Mouse (Mus musculus): Measurements from ENCODE around the gene Cebpg. TPM values are rescaled to one million over a fixed set of nuclear protein-coding genes. Genes with fewer than 3 reads are reported as not detected.

Cebpg gene
- total RNA-seq (2021), result 10 to 100 TPM; 19.5 to 24.1 TPM

DNA sequence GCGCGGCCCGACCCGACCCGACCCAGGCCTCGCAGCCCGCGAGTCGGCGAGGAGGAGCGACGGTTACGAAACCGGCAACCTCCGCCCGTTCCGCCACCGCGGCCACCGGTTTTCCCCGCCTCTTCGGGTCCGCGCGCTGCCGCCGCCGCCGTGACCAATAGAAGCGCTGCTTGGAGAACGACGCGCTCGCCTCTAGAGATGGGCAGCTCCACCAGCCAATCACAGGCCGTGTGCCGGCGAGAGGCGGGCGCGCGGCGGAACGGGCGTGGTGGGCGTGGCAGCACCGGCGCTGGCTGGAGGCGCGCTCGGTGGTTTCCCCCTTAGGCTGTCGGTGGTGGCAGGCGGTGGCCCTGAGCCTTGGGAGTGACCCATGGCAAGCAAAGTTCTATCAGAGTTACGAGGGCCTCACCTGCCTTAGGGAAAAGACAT lies at the start of gene Cebpg:
Cebpg (minus strand) TSS at position 138 of the 429 bp plus-strand sequence.
- intact Hi-C loops (cut with DNase I), result loop anchor here (2.0 kb wide), 1 partner anchor 62 kb away; the partner anchor contains the start of gene Cebpa

DNA sequence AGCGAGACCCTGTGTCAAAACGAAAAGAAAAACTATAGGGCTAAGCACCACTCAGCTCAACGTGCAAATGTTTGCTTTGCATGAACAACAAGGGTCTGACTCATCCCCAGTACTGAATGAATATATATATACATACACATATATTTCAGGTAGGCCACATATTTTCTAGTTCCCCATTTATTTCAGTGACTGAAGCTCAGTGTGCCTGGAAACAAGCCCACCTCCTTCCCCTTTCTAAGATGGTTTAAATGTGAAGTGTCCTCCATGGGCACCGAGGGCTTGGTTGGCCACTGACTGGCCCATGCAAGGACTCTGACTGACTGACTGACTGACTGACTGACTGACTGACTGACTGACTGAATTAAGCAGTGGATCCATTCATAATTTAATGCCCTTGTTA lies 43.2 kb upstream of the Cebpg start:
- intact Hi-C loops (cut with DNase I), result no loop called here
- no peak for DNase-seq

More for the DNA sequence above, at the start of gene Cebpg:
- peak; percentile 98 to 99 for DNase-seq

- no peak for DNase-seq
- intact Hi-C loops (cut with DNase I), result no loop called here
These were observed 42.4 kb upstream of the Cebpg start for GRCm38 (mm10) chr7:35098777-35099176.

DNA sequence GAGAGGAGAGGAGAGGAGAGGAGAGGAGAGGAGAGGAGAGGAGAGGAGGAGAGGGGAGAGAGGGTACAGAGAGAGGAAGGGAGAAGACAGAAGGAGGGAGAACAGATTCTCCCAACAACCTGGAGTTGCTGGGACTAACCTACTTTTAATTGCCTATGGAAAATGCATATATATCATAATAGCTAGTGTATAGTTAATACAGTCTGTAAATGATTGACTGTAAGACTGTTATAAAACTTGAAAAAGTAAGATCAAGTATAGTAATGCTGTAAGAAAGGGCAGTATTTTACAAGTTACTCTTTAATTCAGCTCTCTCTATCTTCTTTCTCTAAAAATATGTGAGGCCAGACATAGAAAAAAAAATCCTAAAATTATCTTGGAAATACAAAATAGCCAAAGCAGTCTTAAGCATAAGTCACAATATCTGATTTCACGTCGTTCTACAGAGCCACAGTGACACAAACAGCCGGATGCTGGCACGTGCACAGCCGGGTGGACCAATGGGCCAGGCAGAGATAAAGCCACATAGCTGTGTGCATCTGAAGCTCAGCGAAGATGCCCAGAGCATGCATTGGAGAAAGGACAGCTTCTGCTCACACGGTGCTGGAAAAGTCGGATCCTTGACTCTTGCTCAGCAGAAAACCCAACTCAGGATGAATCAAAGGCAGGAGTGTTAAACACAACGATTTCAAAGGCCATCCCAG lies 38.8 kb upstream of the Cebpg start:
- DNase-seq, result no peak
- intact Hi-C loops (cut with DNase I), result no loop called here

GRCm38 (mm10) chr7:35090550-35090949 lies 34.2 kb upstream of the Cebpg start:
- DNase-seq, result no peak
- intact Hi-C loops (cut with DNase I), result no loop called here

GRCm38 (mm10) chr7:35086271-35086861 lies 30.0 kb upstream of the Cebpg start:
- peak; percentile 23 to 34 for DNase-seq
- intact Hi-C loops (cut with DNase I), result no loop called here

DNA sequence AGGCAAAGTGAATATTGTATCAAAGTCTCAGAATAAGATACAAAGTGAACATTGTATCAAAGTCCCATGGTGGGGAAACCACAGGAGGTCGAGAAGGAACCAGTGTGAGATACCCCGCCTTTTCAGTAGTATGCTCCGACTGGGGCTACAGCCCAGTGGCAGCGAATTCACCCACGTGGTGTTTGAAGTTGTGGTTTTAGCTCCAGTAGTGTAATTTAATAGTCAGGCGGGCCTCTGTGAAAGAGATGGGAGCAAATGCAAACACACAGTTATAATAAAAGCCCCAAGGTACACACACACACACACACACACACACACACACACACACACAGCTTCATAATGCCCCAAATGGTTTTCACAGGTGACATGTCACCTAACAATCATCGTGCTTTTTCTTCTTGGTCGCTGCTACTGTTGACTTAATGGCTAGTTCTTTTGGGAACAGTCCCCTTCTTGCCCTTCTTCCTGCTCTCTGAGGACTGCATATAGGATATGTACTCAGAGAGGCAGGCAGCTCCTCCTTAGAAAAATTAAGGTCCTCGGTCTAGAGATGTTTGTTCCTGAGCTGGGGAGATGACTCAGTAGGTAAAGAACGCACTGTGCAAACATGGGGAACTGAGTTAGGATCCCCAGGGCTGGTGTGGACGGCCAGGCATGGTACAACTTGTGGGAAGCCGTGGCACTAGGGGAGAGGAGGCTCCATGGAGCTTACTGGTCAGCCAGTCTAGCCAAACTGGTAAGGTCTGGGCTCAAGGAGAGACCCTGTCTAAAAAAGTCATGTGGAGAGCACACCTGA lies 28.4 kb upstream of the Cebpg start:
- intact Hi-C loops (cut with DNase I), result no loop called here

GRCm38 (mm10) chr7:35081406-35082104 lies 25.2 kb upstream of the Cebpg start:
- DNase-seq, result no peak
- intact Hi-C loops (cut with DNase I), result loop anchor here (2.0 kb wide), 3 partner anchors 17 to 37 kb away; partner anchors contain the start of gene Cebpa

More for the DNA sequence above, 28.4 kb upstream of the Cebpg start:
- no peak for DNase-seq

DNA sequence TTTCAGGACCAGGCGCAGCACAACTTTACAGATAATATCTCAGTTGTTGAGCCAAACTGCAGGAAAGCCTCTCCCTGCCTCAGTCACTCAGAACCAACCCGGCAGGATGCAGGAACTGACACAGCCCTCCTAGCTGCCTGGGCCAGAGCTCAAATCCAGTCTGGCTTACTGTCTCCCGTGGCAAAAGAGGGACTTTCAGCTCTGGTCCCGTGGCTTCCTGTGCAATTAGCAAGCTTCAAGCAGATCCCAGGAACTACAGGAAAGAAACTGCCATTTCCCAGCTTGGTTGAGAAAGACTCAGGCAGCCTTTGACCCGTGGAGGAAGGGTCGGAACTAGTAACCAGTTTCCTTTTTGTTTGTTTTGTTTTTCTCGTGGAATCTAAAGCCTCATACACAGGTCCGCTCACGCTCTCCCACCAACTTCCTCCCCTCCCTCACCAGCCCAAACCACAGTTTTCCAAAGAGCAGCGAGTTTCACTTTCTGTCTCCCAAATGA lies 24.5 kb upstream of the Cebpg start:
- intact Hi-C loops (cut with DNase I), result loop anchor here (2.0 kb wide), 3 partner anchors 16 to 38 kb away; partner anchors contain the start of gene Cebpa

GRCm38 (mm10) chr7:35076645-35077044 lies 20.3 kb upstream of the Cebpg start:
- intact Hi-C loops (cut with DNase I), result no loop called here
- peak; percentile 58 to 69 for DNase-seq

More for the DNA sequence above, 24.5 kb upstream of the Cebpg start:
- peak; percentile 55 to 70 for DNase-seq

GRCm38 (mm10) chr7:35066640-35067212 lies 10.4 kb upstream of the Cebpg start:
- intact Hi-C loops (cut with DNase I), result no loop called here
- DNase-seq, result no peak

DNA sequence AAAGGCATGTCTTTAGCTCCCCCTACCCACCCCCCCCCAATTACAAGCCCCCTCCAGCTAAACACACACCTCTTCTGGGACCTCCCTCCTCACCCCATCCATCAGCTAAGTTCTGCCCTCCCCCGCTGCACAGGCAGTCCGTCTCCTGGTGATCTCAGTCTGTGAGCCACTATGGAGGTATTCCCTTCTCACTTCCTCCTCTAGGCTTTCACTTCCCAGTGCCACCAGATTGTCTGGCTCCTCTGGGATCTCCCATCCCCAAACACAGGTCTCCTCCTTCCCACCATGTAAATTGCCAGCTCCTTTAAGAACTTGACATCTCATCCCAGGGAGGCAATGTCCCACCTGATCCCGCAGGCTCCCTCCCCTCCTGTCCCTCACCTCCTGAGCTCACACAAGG lies 9.6 kb upstream of the Cebpg start:
- no peak for DNase-seq
- intact Hi-C loops (cut with DNase I), result loop anchor here (2.0 kb wide), 1 partner anchor 15 kb away; no protein-coding TSS in a partner anchor

GRCm38 (mm10) chr7:35064286-35065258 lies 8.2 kb upstream of the Cebpg start:
- intact Hi-C loops (cut with DNase I), result loop anchor here (2.0 kb wide), 1 partner anchor 16 kb away; no protein-coding TSS in a partner anchor
- DNase-seq, result peak in 1 of 2 experiments; percentile 38

DNA sequence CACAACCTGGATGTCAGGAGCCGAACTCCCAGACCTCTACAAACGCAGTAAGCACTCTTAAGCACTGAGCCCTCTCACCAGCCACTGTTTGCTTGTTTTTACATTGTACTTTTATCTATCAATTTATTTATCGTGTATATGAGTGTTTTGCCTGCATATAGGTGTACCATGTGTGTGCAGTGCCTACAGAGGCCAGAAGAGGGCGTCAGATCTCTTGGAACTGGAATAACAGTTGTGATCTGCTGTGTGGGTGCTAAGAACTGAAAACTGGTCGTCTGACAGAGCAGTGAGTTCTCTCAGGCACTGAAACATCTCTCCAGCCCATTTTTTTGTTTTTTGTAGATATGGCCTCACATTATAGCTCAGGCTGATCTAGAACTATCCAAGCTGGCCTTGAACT lies 3.1 kb upstream of the Cebpg start:
- no peak for DNase-seq
- intact Hi-C loops (cut with DNase I), result no loop called here

- no peak for DNase-seq
- intact Hi-C loops (cut with DNase I), result no loop called here
These were observed 2.0 kb upstream of the Cebpg start for GRCm38 (mm10) chr7:35058329-35058728.

- intact Hi-C loops (cut with DNase I), result loop anchor here (2.0 kb wide), 1 partner anchor 61 kb away; the partner anchor contains the start of gene Cebpa
- no peak for DNase-seq
These were observed 1.2 kb upstream of the Cebpg start for GRCm38 (mm10) chr7:35057569-35057968.

- intact Hi-C loops (cut with DNase I), result loop anchor here (2.0 kb wide), 1 partner anchor 62 kb away; the partner anchor contains the start of gene Cebpa
These were observed 626 bp upstream of the Cebpg start for GRCm38 (mm10) chr7:35056999-35057398.

GRCm38 (mm10) chr7:35055619-35056435 lies 546 bp downstream of the Cebpg start:
- intact Hi-C loops (cut with DNase I), result loop anchor here (2.0 kb wide), 2 partner anchors 25 to 63 kb away; partner anchors contain the start of gene Cebpa
- DNase-seq, result peak; percentile 69 to 70

More at GRCm38 (mm10) chr7:35056999-35057398, 626 bp upstream of the Cebpg start:
- no peak for DNase-seq

Measured in heart, postnatal 10 days (tissue).